Mouse (Mus musculus) left cerebral cortex, adult 8-10 months (tissue): ENCODE data around the gene Gm49027. TPM values are rescaled to one million over a fixed set of nuclear protein-coding genes. Genes with fewer than 3 reads are reported as not detected.
"Not testable (repeated sequence)": the region's sequence is repeated elsewhere in the genome, so short reads cannot be mapped to it uniquely, and the experiment has no call there.

Experiments used
- DNase-seq, 2 experiments: peaks; one replicate each; pipeline ENCODE4 v3.0.0; 2022; ENCODE audit warnings: low spot score in 2 of 2
- total RNA-seq, 4 experiments: library from RNA; stranded (reverse); gene quantifications; 2 replicates each; pipeline ENCODE4 v1.2.4; 2022

The Gm49027 gene
- total RNA-seq: 1 to 10 TPM in 3 of 4 experiments, under 1 TPM in 1; 0.95 to 6.1 (median 5.2) TPM

DNA sequence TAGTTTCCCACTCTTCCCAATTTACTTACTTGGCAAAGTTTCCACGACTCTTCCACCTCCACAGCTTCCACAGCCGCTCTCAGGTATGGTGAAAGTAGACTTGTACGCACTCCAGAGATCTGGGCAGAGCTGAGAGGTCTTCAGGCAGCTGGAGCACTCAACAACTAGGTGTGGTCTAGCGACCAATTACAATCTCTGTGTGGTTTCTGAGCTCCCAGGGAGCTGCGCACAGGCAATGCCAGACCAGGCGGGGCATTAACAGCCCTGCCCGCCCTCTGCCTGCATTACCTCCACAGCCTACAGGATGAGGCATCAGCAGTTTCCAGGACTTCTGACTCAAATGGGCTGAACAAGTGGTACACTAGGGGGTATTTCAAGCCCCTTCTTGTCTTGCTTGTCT lies at the start of gene Gm49027:
TSS of gene Gm49027 (minus strand) at position 208 of the 400 bp plus-strand sequence.
- DNase-seq: peak in 1 of 2 experiments; percentile 9

DNA sequence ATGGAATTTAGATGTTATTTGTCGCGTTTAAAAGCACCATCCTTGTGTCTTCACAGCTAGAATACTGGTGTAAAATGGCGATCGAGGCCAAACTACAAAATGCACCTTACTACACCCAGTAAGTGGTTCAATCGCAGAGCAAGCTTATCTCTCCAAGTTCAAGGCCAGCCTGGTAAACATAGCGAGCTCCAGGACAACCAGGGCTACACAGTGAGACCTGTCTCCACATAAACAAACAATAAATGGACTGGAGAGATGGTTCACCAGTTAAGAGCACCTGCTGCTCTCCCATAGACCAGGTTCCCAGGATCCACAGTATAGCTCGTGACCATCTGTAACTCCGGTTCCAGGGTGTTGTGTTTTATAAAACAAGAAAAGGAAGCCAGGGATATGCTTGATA lies 48.1 kb upstream of the Gm49027 start:
- no peak for DNase-seq

DNA sequence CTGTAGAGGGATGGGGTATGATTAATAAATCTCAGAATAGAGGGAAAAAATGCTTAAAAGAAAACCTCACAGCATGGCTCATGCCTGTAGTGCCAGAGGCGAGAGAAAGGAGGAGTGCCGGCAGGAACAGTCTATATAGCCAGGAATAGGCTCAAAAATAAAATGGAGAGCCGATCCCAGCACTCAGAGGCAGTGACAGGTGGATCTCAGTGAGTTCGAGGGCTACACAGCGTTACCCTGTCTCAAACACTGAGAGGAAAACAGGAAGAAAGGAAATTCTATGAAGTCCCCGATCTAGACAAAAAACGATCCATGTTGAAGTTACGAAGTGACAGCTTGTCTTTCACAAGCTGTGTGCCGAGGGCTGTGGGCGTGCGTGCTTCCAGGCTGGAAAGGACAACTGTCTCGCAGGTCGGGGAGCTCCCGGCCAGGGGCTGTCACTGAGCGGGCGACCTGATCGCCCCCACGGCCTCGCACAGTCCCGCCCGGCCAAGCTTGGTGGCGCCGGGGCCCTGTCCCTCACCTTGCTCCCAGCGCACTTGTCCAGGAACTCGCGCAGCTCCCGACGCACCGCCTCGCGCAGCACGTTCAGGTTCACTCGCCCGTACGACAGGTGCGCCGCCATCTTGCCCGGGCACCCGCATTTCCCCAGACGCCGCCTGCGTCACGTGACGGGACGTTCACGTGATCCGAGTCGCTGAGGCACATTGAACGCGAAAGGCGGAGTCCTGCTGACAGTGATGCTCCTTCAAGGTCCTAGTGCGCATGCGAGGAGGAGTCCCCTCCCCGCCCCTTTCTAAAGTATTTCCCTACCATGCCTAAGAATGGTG lies 47.3 kb upstream of the Gm49027 start, which contains the start of gene Vps33a:
TSS of gene Vps33a (minus strand) at position 682 of the 830 bp plus-strand sequence.
- peak; percentile 97 to 98 for DNase-seq

DNA sequence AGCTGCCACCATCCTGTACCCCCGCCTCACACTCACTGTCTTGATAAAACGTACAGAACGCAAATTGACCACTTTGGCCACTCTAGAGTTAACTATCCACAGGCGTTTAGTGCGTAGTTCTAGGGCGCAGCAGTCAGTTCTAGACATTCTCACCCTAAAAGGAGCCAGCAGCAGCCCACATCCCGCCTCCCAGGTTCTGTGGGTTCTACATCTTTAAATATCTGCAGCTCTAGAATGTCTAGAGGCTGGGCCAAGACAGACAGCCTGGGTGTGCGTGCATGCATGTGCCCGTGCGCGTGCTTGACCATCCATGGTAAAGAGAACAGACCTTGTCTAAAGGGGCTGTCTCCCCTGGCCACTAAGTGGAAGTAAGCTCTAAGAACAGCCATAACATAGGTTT lies 35.8 kb upstream of the Gm49027 start:
- peak in 1 of 2 experiments; percentile 38 for DNase-seq

DNA sequence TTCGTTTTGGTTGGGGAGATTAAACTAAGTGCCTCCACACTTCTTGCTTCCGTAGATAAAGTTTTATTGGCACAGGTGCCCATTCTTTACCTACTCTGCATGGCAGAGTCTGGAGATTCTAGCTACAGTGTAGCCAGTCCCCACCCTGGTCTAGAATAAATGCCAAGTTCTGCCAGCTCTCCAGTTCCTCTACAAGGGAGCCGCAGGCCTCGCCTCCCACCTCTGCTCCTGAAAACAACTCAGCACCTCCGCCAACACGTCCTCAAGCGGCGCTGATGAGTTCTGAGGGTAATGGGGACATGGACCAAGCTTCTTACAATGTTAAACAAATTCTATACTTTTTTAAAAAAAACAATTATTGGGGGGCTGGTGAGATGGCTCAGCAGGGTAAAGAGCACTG lies 34.3 kb upstream of the Gm49027 start:
- DNase-seq: peak in 1 of 2 experiments; percentile 25

DNA sequence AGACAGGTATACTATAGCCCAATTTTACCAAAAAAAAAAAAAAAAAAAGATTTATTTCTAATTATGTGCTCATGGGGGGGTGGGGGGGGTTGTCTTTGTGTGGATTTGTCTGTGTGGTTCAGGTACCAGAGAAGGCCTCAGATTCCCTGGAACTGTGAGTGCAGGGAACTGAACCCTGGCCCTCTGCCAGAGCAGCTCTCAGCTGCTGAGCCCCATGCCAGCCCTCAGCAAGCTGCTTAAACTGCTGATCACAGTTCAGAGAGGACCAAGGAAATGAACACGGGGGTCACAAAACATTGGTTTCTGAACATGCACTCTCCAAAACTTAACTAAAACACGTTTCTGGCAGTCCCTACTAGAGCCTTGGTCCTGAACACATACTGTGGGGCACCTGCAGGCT lies 31.2 kb upstream of the Gm49027 start:
- DNase-seq: peak in 1 of 2 experiments; percentile 39

DNA sequence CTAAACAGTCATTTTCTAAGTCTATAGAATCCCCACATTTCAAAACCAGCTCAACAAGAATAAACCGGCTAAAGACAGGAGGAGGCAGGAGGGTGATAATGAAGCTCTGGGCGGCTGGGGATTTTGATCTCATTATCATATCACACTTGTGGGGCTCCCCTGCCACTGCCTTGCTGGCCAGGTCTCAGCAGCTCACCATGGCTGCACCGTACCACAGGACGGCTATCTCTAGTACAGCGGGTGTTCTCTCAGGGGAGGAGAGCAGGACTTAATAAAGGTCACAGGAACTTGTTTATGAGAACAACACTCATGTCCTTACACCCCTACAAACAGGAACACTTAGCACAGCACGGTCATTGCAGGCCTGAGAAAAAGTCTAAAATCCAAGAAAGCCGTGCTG lies 30.4 kb upstream of the Gm49027 start:
- DNase-seq: peak in 1 of 2 experiments; percentile 1

DNA sequence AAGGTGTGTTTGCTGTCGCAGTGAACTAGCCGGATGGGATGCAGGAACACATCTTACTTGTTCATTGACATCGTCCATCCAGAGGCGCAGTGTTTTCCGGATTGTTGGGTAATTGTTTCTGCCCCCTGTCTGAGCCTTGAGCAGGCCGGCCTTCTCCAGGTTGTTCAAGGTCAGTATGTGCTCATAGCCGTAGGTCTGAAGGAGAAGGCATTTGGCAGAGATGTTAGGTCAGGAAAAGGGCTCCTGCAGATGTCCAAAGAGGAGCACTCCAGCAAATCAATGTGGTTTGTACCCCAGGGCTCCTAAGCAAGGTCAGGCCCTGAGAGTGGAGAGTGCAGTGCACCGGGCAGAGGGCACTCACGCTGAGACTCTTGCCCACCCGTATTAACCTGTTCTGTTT lies 8.5 kb upstream of the Gm49027 start:
- peak in 1 of 2 experiments; percentile 2 for DNase-seq

DNA sequence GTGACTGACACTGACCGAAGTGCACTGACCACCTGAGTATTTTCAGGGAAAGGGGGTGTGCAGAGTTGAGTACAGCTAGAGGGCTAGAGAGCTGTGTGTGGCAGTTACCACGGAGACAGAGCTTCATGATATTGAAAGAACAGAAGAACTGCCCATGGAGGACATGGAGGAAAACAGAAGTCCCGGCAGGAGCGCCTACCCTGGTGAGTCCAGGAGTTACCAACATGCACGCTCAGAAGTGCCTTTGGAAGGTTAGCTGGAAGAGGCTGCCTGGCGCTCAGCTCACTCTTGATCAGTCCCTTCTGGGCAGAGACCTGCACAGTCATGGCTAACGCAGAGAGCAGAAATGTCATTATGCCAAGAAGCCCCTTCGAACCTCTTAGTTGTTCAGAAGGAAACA lies 4.8 kb upstream of the Gm49027 start:
- DNase-seq: peak in 1 of 2 experiments; percentile 4

DNA sequence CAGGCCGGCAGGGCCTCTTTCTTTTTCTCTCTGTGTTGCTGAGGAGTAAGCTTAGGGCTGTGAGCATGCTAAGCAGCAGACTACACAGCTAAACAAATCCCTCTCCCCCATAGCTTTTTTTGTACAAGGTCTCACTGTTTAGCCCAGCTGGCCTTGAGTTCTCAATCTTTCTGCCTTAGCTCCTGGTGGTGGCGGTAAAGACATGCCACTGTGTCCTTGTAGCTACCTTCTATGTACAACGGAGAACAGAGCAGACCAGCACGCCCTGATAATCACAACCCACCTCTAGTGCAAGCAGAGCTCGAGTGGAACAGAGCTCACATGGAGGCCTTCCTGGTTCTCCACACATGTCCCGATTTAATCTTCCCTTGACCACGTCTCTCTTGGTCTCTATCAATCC lies 3.4 kb upstream of the Gm49027 start:
- peak in 1 of 2 experiments; percentile 2 for DNase-seq

DNA sequence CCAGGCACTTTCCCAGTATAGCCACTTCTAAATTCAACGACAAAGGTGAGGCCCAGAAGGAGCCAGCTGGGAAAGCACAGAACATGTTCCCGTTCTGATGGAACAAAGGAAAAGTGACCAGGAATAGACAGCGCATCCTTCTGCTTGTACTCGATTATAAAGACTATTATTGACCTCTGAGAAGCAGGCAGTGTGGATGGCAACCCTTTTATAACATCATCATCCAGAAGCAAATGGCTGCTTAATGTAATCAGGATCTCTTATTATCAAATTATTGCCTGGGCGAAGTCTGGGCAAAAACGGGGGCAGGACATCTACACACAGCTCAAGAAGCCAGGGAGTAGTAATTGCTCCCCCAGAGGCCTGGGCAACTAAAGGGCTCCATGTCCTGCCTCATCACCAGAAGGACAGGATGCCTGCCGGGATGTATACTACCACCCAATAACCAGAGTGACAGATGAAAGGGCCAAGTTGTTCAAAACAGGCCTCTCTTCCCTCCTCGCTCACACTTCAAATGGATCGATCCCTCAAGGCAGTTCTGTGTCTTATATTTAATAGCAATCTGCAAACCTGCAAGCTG lies 718 bp upstream of the Gm49027 start:
- DNase-seq: peak in 1 of 2 experiments; percentile 3

DNA sequence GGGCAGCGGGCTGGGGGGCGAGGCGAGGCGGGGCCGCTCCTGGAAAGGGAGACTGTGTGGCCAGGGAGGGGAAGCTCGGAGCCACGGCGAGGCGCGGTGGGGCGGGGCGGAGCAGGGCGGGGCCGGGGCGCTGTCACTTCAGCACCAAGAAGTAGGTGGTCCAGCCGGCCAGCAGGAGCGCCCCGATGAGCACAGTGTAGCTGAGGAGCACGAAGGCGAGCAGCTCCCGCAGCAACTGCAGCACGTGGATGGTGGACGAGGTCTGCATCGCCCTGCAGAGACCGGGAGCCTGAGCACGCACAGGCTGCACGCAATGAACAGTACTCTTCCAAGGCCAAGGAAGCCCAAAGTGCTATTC lies 916 bp downstream of the Gm49027 start:
- DNase-seq: no peak

DNA sequence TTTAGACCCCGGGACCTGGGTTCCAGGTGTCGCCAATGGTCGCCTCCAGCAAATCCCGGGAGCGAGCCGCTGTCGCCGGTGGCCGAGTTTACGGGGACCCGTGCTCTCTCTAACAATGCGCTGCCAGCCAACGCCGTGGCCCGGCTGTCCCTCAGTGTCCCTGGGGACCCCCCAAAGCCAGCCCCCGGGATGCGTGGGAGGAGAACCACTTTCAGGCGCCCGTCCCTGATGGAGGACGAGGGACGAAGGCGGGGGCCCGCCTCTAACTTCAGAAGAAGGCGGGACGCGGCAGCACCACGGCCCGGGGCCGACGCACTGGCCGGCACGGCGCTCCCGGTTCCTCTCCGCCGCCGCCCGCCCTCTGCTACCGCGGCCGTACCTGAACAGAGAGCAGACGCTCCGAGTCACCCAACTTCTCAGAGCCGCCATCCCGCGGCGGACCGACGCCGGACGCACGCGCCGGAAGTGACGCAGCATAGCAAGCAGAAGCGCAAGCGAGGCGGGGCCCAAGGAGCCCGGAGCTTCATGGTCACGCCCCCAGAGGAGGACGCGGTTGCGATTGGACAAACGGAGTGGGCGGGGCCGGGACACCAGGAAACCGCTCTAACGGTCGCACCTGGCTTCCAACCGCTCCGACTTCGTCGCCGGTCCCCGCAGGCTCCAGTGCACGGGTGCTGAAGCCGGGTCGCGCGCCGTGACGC lies 1.4 kb downstream of the Gm49027 start, which contains the start of gene Diablo:
TSS of gene Diablo (minus strand) at position 485 of the 701 bp plus-strand sequence.
- DNase-seq: peak; percentile 92 to 98

DNA sequence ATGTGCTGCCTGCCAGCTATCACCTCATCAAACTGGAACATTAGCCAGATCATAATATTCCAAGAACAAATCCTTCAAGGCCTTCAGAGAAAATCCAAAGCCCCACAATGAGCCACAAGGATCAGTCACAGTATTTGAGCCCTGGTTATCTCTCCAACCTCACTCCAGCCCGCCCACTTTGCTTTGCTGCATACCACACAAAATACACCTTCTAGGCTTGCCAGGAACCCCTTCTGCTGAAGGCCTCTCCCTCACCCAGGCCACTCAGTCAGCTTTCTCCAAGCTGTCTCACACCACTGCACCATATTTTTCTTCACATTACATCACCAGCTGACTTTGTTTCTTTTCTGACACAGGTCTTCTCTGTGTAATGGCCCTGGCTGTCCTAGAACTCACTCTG lies 3.1 kb downstream of the Gm49027 start:
- DNase-seq: peak in 1 of 2 experiments; percentile 4

DNA sequence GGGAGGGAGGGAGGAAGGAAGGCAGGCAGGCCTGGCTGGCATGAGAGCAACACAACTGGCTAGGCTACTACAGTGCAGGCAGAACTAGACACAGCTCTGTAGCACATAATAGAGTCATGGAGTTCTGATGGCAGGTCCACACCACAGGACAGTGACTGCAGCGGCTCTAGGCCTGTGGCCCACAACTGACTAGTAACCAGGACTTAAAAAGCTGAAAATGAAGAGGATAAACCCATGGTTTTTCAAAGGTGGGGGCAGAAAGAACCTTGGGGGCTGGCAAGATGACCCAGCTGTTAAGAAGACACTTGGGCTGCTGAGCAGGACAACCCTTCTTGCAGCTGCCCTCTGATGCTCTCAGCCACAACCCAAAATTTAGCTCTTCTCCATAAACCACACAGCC lies 3.7 kb downstream of the Gm49027 start:
- peak in 1 of 2 experiments; percentile 2 for DNase-seq

DNA sequence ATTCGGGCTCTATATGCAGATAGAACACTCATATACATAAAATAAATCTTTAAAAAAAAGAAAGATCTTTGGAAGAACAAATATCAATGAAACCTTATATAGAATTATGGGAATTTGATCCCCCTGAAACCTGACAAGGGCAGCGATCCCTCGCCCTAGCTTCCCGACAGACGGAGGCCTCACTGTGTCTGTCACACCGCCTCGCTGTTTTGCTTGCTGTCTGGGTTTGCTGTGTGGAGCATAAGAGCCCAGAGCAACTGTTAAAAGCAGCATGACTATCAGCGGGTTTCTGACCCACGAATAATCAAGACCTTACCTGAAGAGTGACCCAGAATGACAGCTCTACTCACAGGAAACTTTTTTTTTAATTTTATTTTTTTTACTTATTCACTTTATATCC lies 4.6 kb downstream of the Gm49027 start:
- DNase-seq: peak in 1 of 2 experiments; percentile 3

DNA sequence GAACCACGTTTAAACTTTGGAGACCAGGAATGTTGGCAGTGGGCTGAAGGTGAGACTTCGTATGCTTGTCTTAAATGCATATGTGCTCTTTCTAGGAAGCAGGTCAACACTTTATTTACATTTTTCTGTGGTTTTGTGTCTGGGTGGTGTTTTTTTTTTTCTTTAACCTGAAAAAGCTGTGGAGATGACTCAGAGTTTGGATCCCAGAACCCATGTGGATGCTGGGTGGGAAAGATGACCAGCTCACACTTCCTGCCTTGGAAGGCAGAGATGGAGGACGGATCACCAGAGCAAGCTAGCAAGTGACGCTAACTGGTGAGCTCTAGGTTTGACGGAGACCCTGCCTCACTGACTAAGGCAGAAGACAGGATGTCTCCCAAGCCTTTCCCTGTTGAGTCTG lies 10.4 kb downstream of the Gm49027 start:
- no peak for DNase-seq

DNA sequence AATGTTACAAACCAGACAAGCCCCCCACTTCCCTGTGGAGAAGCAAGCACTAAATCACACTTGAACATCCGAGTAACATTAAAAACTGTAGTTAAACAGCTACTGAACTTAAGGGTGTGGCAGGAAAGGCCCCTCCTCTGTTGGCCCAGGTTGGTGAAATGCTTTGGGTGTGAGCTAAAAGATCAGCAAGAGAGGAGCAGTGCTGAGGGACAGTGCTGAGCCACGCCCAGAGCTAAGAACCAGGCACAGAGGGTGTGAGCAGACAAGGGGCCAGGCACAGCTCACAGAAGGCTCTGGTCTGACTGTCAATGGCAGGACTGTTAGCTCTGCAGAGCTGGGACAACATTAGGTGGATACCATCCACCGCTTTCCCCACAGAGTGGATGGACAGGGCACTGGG lies 13.2 kb downstream of the Gm49027 start:
- no peak for DNase-seq

DNA sequence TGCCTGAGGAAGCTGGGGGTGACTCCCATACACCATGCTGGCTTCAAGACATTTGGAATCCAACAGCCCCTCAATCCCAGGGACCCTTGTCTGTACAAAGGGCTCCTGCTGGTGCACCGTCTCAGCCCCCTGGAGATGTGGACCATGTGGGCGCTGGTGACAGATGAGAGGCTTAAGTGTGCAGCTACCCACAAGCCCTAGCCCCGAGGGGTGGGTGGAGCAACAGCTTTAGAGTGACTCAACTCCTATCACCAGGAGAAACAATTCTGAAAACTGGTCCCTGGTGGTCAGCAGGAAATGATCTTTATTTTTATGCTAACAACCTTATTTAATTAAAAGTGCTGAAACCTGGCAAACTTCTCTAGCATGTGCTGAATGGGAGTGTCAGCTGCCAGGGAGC lies 13.9 kb downstream of the Gm49027 start:
- not testable (repeated sequence) for DNase-seq

DNA sequence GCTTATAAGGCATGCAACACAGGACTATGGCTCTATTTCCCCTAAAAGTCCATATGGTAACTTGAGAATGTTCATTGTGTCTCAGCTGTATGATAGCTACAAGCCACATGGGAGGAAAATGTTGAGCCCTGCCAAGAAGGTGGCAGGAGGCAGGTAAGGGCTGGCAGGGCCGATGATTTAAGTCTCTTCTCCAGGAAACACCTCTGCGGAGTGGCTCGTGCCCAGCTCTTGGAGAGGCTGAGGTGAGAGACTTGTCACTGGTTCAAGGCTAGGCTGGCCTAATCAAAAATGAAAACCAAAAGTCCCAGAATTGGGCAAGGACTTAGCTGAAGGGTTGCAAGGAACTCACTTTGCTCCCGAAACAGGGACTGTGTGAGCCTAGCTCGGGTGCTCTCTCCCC lies 15.1 kb downstream of the Gm49027 start, which contains the start of gene B3gnt4:
TSS of gene B3gnt4 (plus strand) at position 301 of the 400 bp plus-strand sequence.
- no peak for DNase-seq

DNA sequence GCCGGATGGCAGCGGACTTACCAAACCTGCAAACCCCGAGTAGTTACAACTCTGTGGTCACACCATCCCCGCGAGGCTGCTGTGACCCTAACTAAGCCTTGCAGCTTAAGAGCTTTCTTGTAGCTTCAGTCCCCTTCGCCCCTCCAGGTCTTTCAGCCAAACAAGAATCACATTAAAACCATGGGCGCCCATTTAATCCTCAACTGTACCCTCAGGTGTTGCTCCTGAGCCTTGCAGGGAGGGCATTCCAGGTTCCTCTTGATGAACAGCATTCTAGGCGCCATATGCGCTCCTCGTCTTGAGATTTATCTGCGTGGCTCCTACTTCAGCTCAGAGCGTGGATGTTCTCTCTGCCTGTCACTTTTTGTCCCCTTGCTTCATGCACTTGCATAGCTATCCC lies 16.4 kb downstream of the Gm49027 start:
- DNase-seq: no peak
